Mouse (Mus musculus) adrenal gland, postnatal 10 days (tissue): ENCODE results near the gene Lrrfip2. TPM values are rescaled to one million over a fixed set of nuclear protein-coding genes. Genes with fewer than 3 reads are reported as not detected.

ENCODE experiments used
- DNase-seq: peaks from one replicate; pipeline ENCODE4 v3.0.0; 2021; ENCODE audit warnings: mixed read lengths
- total RNA-seq, 2 experiments: library from RNA; stranded (reverse); gene quantifications; 2 replicates each; pipeline ENCODE4 v1.2.3; 2021

Gene Lrrfip2
- total RNA-seq, 2 experiments from 2014 or later: 41.7 to 50.1 TPM

- DNase-seq: no peak
Observed at GRCm38 (mm10) chr9:111223406-111223805, 106.0 kb downstream of the Lrrfip2 start.

- no peak for DNase-seq
Observed at GRCm38 (mm10) chr9:111228446-111228845, 111.1 kb downstream of the Lrrfip2 start.

GRCm38 (mm10) chr9:111234701-111235100 lies 117.3 kb downstream of the Lrrfip2 start:
- DNase-seq: no peak

- DNase-seq: no peak
Observed at GRCm38 (mm10) chr9:111237726-111238125, 120.3 kb downstream of the Lrrfip2 start.

- peak; percentile 32 for DNase-seq
Observed at GRCm38 (mm10) chr9:111239821-111240220, 122.4 kb downstream of the Lrrfip2 start.

GRCm38 (mm10) chr9:111243384-111243783 lies 126.0 kb downstream of the Lrrfip2 start:
- DNase-seq: no peak

GRCm38 (mm10) chr9:111245546-111245945 lies 128.2 kb downstream of the Lrrfip2 start:
- no peak for DNase-seq

- peak; percentile 27 for DNase-seq
Observed at GRCm38 (mm10) chr9:111247682-111248246, 130.4 kb downstream of the Lrrfip2 start.

GRCm38 (mm10) chr9:111252161-111252869 lies 134.9 kb downstream of the Lrrfip2 start:
- no peak for DNase-seq

GRCm38 (mm10) chr9:111260360-111260985 lies 143.1 kb downstream of the Lrrfip2 start:
- DNase-seq: peak; percentile 32

GRCm38 (mm10) chr9:111261356-111261755 lies 144.0 kb downstream of the Lrrfip2 start:
- no peak for DNase-seq

- DNase-seq: no peak
Observed at GRCm38 (mm10) chr9:111267998-111268397, 150.6 kb downstream of the Lrrfip2 start.

GRCm38 (mm10) chr9:111270606-111271005 lies 153.2 kb downstream of the Lrrfip2 start:
- DNase-seq: no peak

- no peak for DNase-seq
Observed at GRCm38 (mm10) chr9:111271056-111271433, 153.7 kb downstream of the Lrrfip2 start.

- DNase-seq: peak; percentile 99
Observed at GRCm38 (mm10) chr9:111271434-111272160, 154.2 kb downstream of the Lrrfip2 start, which contains the start of the genes Mlh1 and Epm2aip1. Gene Mlh1, minus strand, starts transcription at chr9:111271791. Gene Epm2aip1, plus strand, starts transcription at chr9:111271929.

- DNase-seq: no peak
Observed at GRCm38 (mm10) chr9:111272356-111272755, 155.0 kb downstream of the Lrrfip2 start.

- no peak for DNase-seq
Observed at GRCm38 (mm10) chr9:111272996-111273785, 155.8 kb downstream of the Lrrfip2 start.

- DNase-seq: no peak
Observed at GRCm38 (mm10) chr9:111273958-111274357, 156.6 kb downstream of the Lrrfip2 start.

- peak; percentile 51 for DNase-seq
Observed at GRCm38 (mm10) chr9:111275156-111275555, 157.8 kb downstream of the Lrrfip2 start.
